Mouse (Mus musculus): ENCODE measurements around the gene Arl13b. TPM values are rescaled to one million over a fixed set of nuclear protein-coding genes. Genes with fewer than 3 reads are reported as not detected.

Arl13b gene
- 20.1 TPM for polyA plus RNA-seq (2017; shearing (Covaris generic))

DNA sequence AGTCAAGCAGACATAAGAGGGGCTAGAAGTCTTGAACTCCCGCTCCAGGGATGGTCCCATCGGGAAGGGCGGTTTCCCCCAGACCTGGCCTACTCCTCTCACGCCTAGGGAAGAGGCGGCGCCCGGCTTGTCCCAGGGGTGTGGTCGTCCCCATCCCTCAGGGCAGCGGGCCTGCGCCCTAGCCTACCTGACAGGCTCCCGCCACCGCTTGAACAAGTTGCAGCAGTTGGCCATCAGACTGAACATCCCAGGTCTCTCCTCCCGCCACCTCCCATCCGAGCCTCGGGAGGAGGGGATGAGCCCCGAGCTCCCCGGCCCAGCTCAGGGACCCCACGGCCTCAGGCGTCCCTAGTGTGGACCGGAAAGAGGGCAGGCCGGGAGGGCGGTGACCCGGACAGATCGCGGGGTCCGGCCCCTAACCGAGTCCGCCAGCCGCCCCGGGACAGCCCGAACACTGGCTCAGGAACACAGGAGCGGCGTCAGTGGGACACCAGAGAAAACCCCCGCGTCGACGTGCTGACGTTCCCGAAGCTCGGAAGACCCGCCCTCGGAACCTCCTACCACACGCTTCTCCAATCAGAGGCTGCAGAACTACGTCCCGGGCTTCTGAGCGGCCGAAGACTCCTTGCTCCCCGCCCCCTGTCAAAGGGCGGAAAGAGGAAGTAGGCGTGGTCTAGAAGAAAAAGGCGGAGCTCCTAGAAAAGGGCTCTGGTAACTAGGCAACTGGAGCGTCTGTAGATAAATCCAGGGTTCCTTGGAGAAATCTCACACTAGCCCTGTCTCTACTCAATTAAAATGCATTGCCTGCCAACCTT is at the start of gene Arl13b:
TSS of gene Arl13b (minus strand) at position 543 of the 815 bp plus-strand sequence.

DNA sequence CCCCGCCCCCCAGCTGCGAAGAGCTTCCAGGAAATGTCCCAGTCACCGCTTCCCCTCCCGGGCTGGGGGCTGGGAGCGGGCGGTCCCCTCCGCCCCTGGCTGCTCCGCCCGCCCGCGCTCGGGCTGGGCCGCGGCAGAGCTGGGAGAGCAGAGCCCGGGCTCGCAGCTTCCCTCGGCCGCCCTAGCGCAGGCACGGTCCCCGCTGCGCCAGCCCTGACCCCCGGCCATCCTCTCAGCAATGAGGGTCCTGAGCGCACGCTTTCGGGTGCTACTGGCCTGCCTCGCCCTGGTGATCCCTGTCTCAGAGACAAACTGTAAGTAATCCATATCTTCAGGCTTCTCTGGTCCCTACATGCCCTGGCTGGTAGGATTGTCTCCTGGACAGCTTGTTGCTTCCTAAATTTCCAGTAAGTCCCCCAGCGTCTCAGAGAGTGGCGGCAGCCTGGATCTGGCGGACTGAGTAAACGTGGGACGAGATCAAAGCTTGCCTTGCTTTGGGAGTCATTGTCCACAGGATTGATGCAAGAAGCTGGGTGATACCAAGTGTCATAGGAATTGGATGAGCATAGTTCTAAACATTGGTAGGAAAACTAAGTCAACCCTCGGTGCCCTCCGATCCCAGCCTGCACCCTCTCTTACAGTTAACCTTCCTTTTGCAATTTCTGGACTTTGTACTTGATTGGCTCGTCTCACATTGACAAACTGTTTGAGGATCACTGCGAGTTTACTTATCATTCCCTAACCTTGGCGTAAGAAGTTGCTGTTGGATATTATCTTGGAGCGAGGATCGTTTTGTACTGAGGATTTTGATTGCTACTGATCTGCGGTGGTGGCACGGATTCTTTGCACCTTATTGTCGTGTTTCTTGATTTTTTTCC is 7.6 kb upstream of the Arl13b start, which contains the start of gene Pros1:
TSS of gene Pros1 (plus strand) at position 117 of the 878 bp plus-strand sequence.

DNA sequence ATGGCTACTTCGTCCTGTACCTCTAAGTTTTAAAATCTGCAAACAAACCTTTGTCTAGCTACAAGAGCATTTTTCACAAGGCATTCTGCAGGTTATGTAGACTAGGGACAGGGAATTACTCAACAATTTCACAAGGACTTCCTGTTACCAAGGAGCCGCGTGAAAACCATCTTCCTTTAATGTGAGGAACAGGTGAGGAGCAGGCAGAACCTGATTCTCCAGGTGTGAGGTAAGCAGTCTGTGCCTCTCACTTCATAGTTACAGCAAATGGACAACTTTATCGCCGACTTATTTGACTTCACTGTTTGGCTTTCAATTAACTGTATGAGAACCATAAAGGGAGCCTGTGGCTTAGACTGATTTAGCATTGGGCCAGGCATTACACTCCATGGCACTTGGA is 32.3 kb downstream of the Arl13b start, which contains the start of gene Stx19:
TSS of gene Stx19 (plus strand) at position 186 of the 400 bp plus-strand sequence.

DNA sequence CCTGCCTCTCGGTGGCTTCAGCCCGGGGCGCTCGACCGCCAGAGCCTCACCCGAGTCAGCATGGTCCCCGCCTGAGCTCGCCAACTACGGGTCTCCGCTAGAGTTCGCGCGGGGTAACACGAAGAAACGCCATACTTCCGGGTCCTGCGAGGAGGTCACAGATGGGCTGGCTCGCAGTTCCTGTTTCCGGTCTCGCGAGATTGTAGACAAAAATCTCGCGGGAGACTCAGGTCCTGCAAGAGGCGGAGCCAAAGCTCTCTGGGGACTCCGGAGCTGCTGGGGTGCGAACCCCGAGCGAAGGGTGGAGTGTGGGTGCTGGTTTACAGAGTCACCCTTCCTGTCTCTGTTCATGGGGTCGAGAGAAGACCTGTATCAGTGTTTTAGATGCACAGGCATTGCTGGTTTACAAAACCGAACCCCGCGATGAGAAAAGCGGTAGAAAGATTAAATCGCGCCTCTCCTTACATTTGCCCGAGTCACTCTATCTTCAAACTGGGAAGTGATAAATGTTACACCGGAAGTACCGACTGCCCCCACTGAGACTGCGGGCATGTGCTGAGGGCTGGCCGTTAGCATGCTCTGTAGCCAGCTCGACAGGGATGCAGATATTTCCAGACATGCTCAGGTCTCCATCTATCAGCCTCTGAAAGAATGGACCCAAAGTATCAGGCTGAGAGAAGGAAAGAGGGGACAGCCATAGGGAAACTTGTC is 60.1 kb downstream of the Arl13b start, which contains the start of gene Nsun3:
TSS of gene Nsun3 (minus strand) at position 198 of the 711 bp plus-strand sequence.

Other genes with a start within 250 kb of the Arl13b start
- 21.3 TPM for gene Nsun3, start 60.2 kb downstream of the Arl13b start, polyA plus RNA-seq (2017; shearing (Covaris generic))
- 0.61 TPM for gene Stx19, start 32.4 kb downstream of the Arl13b start, polyA plus RNA-seq (2017; shearing (Covaris generic))
- 22.5 TPM for gene Pros1, start 7.3 kb upstream of the Arl13b start, polyA plus RNA-seq (2017; shearing (Covaris generic))